Mouse (Mus musculus) MEL (cell line): ENCODE data around the gene Pex11b. TPM values are rescaled to one million over a fixed set of nuclear protein-coding genes. Genes with fewer than 3 reads are reported as not detected.

Experiments
- BHLHE40 ChIP-seq: IDR thresholded peaks from 2 replicates; pipeline ENCODE4 v1.6.1; 2012; ENCODE audit warnings: low read depth, mild to moderate bottlenecking, inconsistent platforms, low read length, improper control_type of control experiment, borderline replicate concordance
- CHD1 ChIP-seq: IDR thresholded peaks from 2 replicates; pipeline ENCODE4 v1.6.1; 2012; ENCODE audit warnings: low read depth, mild to moderate bottlenecking, inconsistent platforms, low read length, improper control_type of control experiment
- CHD2 ChIP-seq: IDR thresholded peaks from 2 replicates; pipeline ENCODE4 v1.6.1; 2011; ENCODE audit warnings: low read length, improper control_type of control experiment
- CTCF ChIP-seq, 3 experiments: IDR thresholded peaks in 2 of 3; conservative IDR thresholded peaks in 1 of 3; 2 replicates each; pipeline ENCODE4 v1.5.1; 2011 to 2012; ENCODE audit warnings: low read length in 3 of 3, low read depth in 2 of 3, mild to moderate bottlenecking in 2 of 3, improper control_type of control experiment in 1 of 3, inconsistent platforms in 1 of 3, mixed read lengths in 1 of 3, moderate library complexity in 1 of 3; ENCODE audit not compliant: control insufficient read depth in 1 of 3, insufficient read depth in 1 of 3, poor library complexity in 1 of 3, severe bottlenecking in 1 of 3
- E2F4 ChIP-seq: IDR thresholded peaks from 2 replicates; pipeline ENCODE4 v1.6.1; 2011; ENCODE audit warnings: low read depth, low read length, improper control_type of control experiment, borderline replicate concordance
- ELF1 ChIP-seq: IDR thresholded peaks from 2 replicates; pipeline ENCODE4 v1.6.1; 2014; ENCODE audit warnings: low read depth, mild to moderate bottlenecking, inconsistent platforms, low read length, improper control_type of control experiment, moderate library complexity
- GATA1 ChIP-seq: IDR thresholded peaks from 2 replicates; pipeline ENCODE4 v1.6.1; 2011; ENCODE audit warnings: low read depth, low read length, improper control_type of control experiment
- HCFC1 ChIP-seq: IDR thresholded peaks from 2 replicates; pipeline ENCODE4 v1.6.1; 2012; ENCODE audit warnings: low read depth, mild to moderate bottlenecking, inconsistent platforms, low read length, improper control_type of control experiment, moderate library complexity
- MAX ChIP-seq: IDR thresholded peaks from 2 replicates; pipeline ENCODE4 v1.6.1; 2011; ENCODE audit warnings: low read length, improper control_type of control experiment
- MAZ ChIP-seq: IDR thresholded peaks from 2 replicates; pipeline ENCODE4 v1.6.1; 2012; ENCODE audit warnings: low read depth, mild to moderate bottlenecking, inconsistent platforms, low read length, improper control_type of control experiment
- MXI1 ChIP-seq: IDR thresholded peaks from 2 replicates; pipeline ENCODE4 v1.6.1; 2011; ENCODE audit warnings: mild to moderate bottlenecking, low read depth, low read length, improper control_type of control experiment
- MYC ChIP-seq: IDR thresholded peaks from 2 replicates; pipeline ENCODE4 v1.6.1; 2011; ENCODE audit warnings: low read depth, mild to moderate bottlenecking, low read length, improper control_type of control experiment, moderate library complexity
- NELFE ChIP-seq: IDR thresholded peaks from 2 replicates; pipeline ENCODE4 v1.6.1; 2011; ENCODE audit warnings: low read depth, low read length, improper control_type of control experiment
- NRF1 ChIP-seq: IDR thresholded peaks from 2 replicates; pipeline ENCODE4 v1.6.1; 2014; ENCODE audit warnings: low read depth, mild to moderate bottlenecking, inconsistent platforms, low read length, improper control_type of control experiment, moderate library complexity; ENCODE audit not compliant: poor library complexity, insufficient read depth, severe bottlenecking
- POLR2AphosphoS2 ChIP-seq: IDR thresholded peaks from 2 replicates; pipeline ENCODE4 v1.6.1; 2011; ENCODE audit warnings: low read length, improper control_type of control experiment
- RAD21 ChIP-seq: IDR thresholded peaks from 2 replicates; pipeline ENCODE4 v1.6.1; 2011; ENCODE audit warnings: mild to moderate bottlenecking, low read depth, low read length, improper control_type of control experiment
- SIN3A ChIP-seq: IDR thresholded peaks from 2 replicates; pipeline ENCODE4 v1.6.1; 2012; ENCODE audit warnings: low read length, improper control_type of control experiment, inconsistent platforms
- SMC3 ChIP-seq: IDR thresholded peaks from 2 replicates; pipeline ENCODE4 v1.6.1; 2011; ENCODE audit warnings: low read depth, low read length, improper control_type of control experiment
- TAL1 ChIP-seq: IDR thresholded peaks from 2 replicates; pipeline ENCODE4 v1.6.1; 2012; ENCODE audit warnings: mild to moderate bottlenecking, inconsistent platforms, low read length, moderate library complexity, mixed read lengths
- TBP ChIP-seq: IDR thresholded peaks from 2 replicates; pipeline ENCODE4 v1.8.0; 2011; ENCODE audit warnings: low read depth, low read length, improper control_type of control experiment
- TCF12 ChIP-seq: IDR thresholded peaks from 2 replicates; pipeline ENCODE4 v1.6.1; 2014; ENCODE audit warnings: low read depth, mild to moderate bottlenecking, inconsistent platforms, low read length, improper control_type of control experiment, moderate library complexity
- UBTF ChIP-seq: IDR thresholded peaks from 2 replicates; pipeline ENCODE4 v1.6.1; 2012; ENCODE audit warnings: low read depth, mild to moderate bottlenecking, inconsistent platforms, low read length, improper control_type of control experiment, moderate library complexity, borderline replicate concordance; ENCODE audit not compliant: insufficient read depth
- USF1 ChIP-seq: IDR thresholded peaks from 2 replicates; pipeline ENCODE4 v1.6.1; 2014; ENCODE audit warnings: low read depth, mild to moderate bottlenecking, inconsistent platforms, low read length, improper control_type of control experiment, moderate library complexity
- USF2 ChIP-seq, 2 experiments: IDR thresholded peaks; 2 replicates each; pipeline ENCODE4 v1.6.1; 2011 to 2012; ENCODE audit warnings: improper control_type of control experiment in 2 of 2, low read length in 2 of 2, borderline replicate concordance in 1 of 2, inconsistent platforms in 1 of 2, low read depth in 1 of 2, mild to moderate bottlenecking in 1 of 2; ENCODE audit not compliant: insufficient read depth in 1 of 2
- ZNF384 ChIP-seq: IDR thresholded peaks from 2 replicates; pipeline ENCODE4 v1.6.1; 2012; ENCODE audit warnings: low read depth, mild to moderate bottlenecking, inconsistent platforms, low read length, improper control_type of control experiment
- polyA plus RNA-seq, 2 experiments: library from polyadenylated mRNA; stranded (reverse) in 1 of 2; unstranded in 1 of 2; fragments of >175 nt in 1 of 2; fragments of >200 nt in 1 of 2; gene quantifications; 2 replicates each; pipeline versions ENCODE4 v1.2.1 to v1.2.4; 2012; ENCODE audit warnings: low replicate concordance in 2 of 2, low read depth in 1 of 2; ENCODE audit not compliant: insufficient read length in 2 of 2, insufficient read depth in 1 of 2, missing spikeins in 1 of 2
- total RNA-seq: library from RNA; depleted of rRNA; stranded (reverse); fragments of 300-350 nt; gene quantifications from 2 replicates; pipeline ENCODE4 v1.2.3, GENCODE M21; 2012

The Pex11b gene
- total and polyA plus RNA-seq, 3 experiments, result 38.2 to 82.8 TPM; not detected in 1

GRCm38 (mm10) chr3:96679159-96679674, 44.0 kb downstream of the Pex11b start (continued):
- TF ChIP-seq MXI1 (no peak), TCF12 (peak; percentile 31; the same call in 1 of the 2 replicates), NELFE (0 out of 2 replicates have a peak, but pooled peaks have one; percentile 33), ZNF384 (no peak), MAZ (peak; percentile 19; the same call in 1 of the 2 replicates), MAX (peak; percentile 42; the same call in 1 of the 2 replicates), ELF1 (no peak), USF2 (IDR thresholded peaks at IDR 0.05; ENCODE audit: borderline replicate concordance in 1 of 2, insufficient read depth in 1 of 2, low read depth in 1 of 2, low read length in 2 of 2) (no peak), TBP (peak; percentile 7; the same call in 1 of the 2 replicates), HCFC1 (no peak), CTCF (IDR thresholded peaks at IDR 0.05 in 2 of 3, conservative IDR thresholded peaks at IDR 0.05 in 1 of 3; ENCODE audit: control insufficient read depth in 1 of 3, insufficient read depth in 1 of 3, low read depth in 2 of 3, low read length in 3 of 3, poor library complexity in 1 of 3, severe bottlenecking in 1 of 3) (no peak), GATA1 (peak; percentile 85), MYC (no peak), RAD21 (no peak), CHD2 (no peak), E2F4 (no peak), BHLHE40 (no peak), NRF1 (0 out of 2 replicates have a peak, but pooled peaks have one; percentile 17), SIN3A (peak; percentile 52; the same call in 1 of the 2 replicates), SMC3 (no peak), CHD1 (no peak), UBTF (no peak), TAL1 (no peak), USF1 (no peak), POLR2AphosphoS2 (no peak)
